Mouse (Mus musculus): ENCODE results near the gene Tm2d1. TPM values are rescaled to one million over a fixed set of nuclear protein-coding genes. Genes with fewer than 3 reads are reported as not detected.
A peak's percentile ranks its signal among the peaks of the same experiment; 100 is the strongest.
"Not testable (repeated sequence)": the region's sequence is repeated elsewhere in the genome, so short reads cannot be mapped to it uniquely, and the experiment has no call there.

Tm2d1 gene
- polyA plus RNA-seq (2016; fragmentation: Nextera tagmentation; extraction: Ambion mirVana): 109 and 114 TPM in 2 replicates

GRCm38 (mm10) chr4:98382716-98383424 lies at the start of gene Tm2d1:
Gene Tm2d1, minus strand, starts transcription at chr4:98383306.
- Histone ChIP-seq H3K36me3 (0 out of 2 replicates have a peak, but pooled peaks cover 10% of the 10 kb centered on the region), H3K27me3 (replicated peaks) (no peaks in the 10 kb centered on the region), H3K27ac (no peak within 1 kb of the TSS), H3K9ac (peak within 1 kb of the TSS; percentile 92), H3K4me3 (peak within 1 kb of the TSS; percentile 77), H3K4me1 (peaks cover 7% of the 10 kb centered on the region), H3K4me2 (replicated peaks) (peak within 1 kb of the TSS; percentile 59), H3K9me3 (no peaks in the 10 kb centered on the region)
- ATAC-seq (ENCODE audit: low FRiP score, low read depth): peak; percentile 95
- WGBS: under 1% methylated on average over 46 of the region's 46 CpGs

GRCm38 (mm10) chr4:98428371-98428770 lies 45.3 kb upstream of the Tm2d1 start:
- Histone ChIP-seq H3K9ac (no peak overlapping the region), H3K4me1 (no peaks in the 10 kb centered on the region), H3K27ac (no peak overlapping the region), H3K9me3 (no peaks in the 10 kb centered on the region), H3K27me3 (replicated peaks) (no peaks in the 10 kb centered on the region), H3K4me3 (no peak overlapping the region), H3K4me2 (replicated peaks) (no peak overlapping the region), H3K36me3 (no peaks in the 10 kb centered on the region)
- no peak for ATAC-seq (ENCODE audit: low FRiP score, low read depth)
- WGBS: 77% methylated on average over 8 of the region's 8 CpGs

- ATAC-seq (ENCODE audit: low FRiP score, low read depth); H3K27ac ChIP-seq; H3K4me3 ChIP-seq; H3K4me1 ChIP-seq; H3K4me2 ChIP-seq (replicated peaks); H3K27me3 ChIP-seq (replicated peaks); H3K9ac ChIP-seq; H3K36me3 ChIP-seq; H3K9me3 ChIP-seq: not testable (repeated sequence)
- 95% methylated on average over 8 of the region's 8 CpGs for WGBS
Measured at GRCm38 (mm10) chr4:98415150-98415549, 32.0 kb upstream of the Tm2d1 start.

- no peak for ATAC-seq (ENCODE audit: low FRiP score, low read depth)
- Histone ChIP-seq H3K27me3 (replicated peaks) (no peaks in the 10 kb centered on the region), H3K4me1 (no peaks in the 10 kb centered on the region), H3K4me3 (no peak overlapping the region), H3K9me3 (no peaks in the 10 kb centered on the region), H3K9ac (no peak overlapping the region), H3K36me3 (no peaks in the 10 kb centered on the region), H3K4me2 (replicated peaks) (no peak overlapping the region), H3K27ac (no peak overlapping the region)
- WGBS: 97% methylated on average over 4 of the region's 4 CpGs
Measured at GRCm38 (mm10) chr4:98408455-98408854, 25.3 kb upstream of the Tm2d1 start.

GRCm38 (mm10) chr4:98404412-98404811 lies 21.3 kb upstream of the Tm2d1 start:
- H3K36me3 ChIP-seq: no peaks in the 10 kb centered on the region
- 89% methylated on average over 6 of the region's 6 CpGs for WGBS
- no peak for ATAC-seq (ENCODE audit: low FRiP score, low read depth)

GRCm38 (mm10) chr4:98403492-98403891 lies 20.4 kb upstream of the Tm2d1 start:
- Histone ChIP-seq H3K9ac (no peak overlapping the region), H3K4me3 (no peak overlapping the region), H3K4me2 (replicated peaks) (no peak overlapping the region), H3K4me1 (no peaks in the 10 kb centered on the region), H3K9me3 (no peaks in the 10 kb centered on the region), H3K27ac (no peak overlapping the region), H3K27me3 (replicated peaks) (no peaks in the 10 kb centered on the region), H3K36me3 (no peaks in the 10 kb centered on the region)
- WGBS: 78% methylated on average over 4 of the region's 4 CpGs
- no peak for ATAC-seq (ENCODE audit: low FRiP score, low read depth)

More at GRCm38 (mm10) chr4:98404412-98404811, 21.3 kb upstream of the Tm2d1 start:
- no peaks in the 10 kb centered on the region for H3K4me1 ChIP-seq
- H3K4me2 ChIP-seq (replicated peaks): no peak overlapping the region
- H3K9ac ChIP-seq: no peak overlapping the region
- H3K4me3 ChIP-seq: no peak overlapping the region
- H3K9me3 ChIP-seq: no peaks in the 10 kb centered on the region
- no peaks in the 10 kb centered on the region for H3K27me3 ChIP-seq (replicated peaks)
- no peak overlapping the region for H3K27ac ChIP-seq

- no peaks in the 10 kb centered on the region for H3K9me3 ChIP-seq
- WGBS: 77% methylated on average over 2 of the region's 2 CpGs
- H3K4me3 ChIP-seq: no peak overlapping the region
- H3K27ac ChIP-seq: no peak overlapping the region
- H3K4me2 ChIP-seq (replicated peaks): no peak overlapping the region
- H3K9ac ChIP-seq: no peak overlapping the region
- H3K36me3 ChIP-seq: no peaks in the 10 kb centered on the region
- no peaks in the 10 kb centered on the region for H3K4me1 ChIP-seq
- ATAC-seq (ENCODE audit: low FRiP score, low read depth): no peak
- no peaks in the 10 kb centered on the region for H3K27me3 ChIP-seq (replicated peaks)
Measured at GRCm38 (mm10) chr4:98401584-98401962, 18.5 kb upstream of the Tm2d1 start.

- Histone ChIP-seq H3K27me3 (replicated peaks) (no peaks in the 10 kb centered on the region), H3K4me2 (replicated peaks) (no peak overlapping the region), H3K4me1 (0 out of 2 replicates have a peak, but pooled peaks cover 3% of the 10 kb centered on the region), H3K9ac (no peak overlapping the region), H3K9me3 (no peaks in the 10 kb centered on the region), H3K4me3 (no peak overlapping the region), H3K36me3 (no peaks in the 10 kb centered on the region), H3K27ac (no peak overlapping the region)
- 30% methylated on average over 6 of the region's 6 CpGs for WGBS
- no peak for ATAC-seq (ENCODE audit: low FRiP score, low read depth)
Measured at GRCm38 (mm10) chr4:98400926-98401583, 17.9 kb upstream of the Tm2d1 start.

GRCm38 (mm10) chr4:98395690-98396437 lies 12.8 kb upstream of the Tm2d1 start, which contains the start of gene Patj:
Gene Patj, plus strand, starts transcription at chr4:98395785.
- Histone ChIP-seq H3K36me3 (no peaks in the 10 kb centered on the region), H3K9ac (peak within 1 kb of the TSS; percentile 84), H3K4me3 (peak within 1 kb of the TSS; percentile 83), H3K4me2 (replicated peaks) (peak within 1 kb of the TSS; percentile 94), H3K9me3 (no peaks in the 10 kb centered on the region), H3K27ac (peak within 1 kb of the TSS; percentile 64; the same call in 1 of the 2 replicates), H3K27me3 (replicated peaks) (no peaks in the 10 kb centered on the region), H3K4me1 (0 out of 2 replicates have a peak, but pooled peaks cover 5% of the 10 kb centered on the region)
- 1% methylated on average over 73 of the region's 73 CpGs for WGBS
- ATAC-seq (ENCODE audit: low FRiP score, low read depth): peak; percentile 87

GRCm38 (mm10) chr4:98395346-98395689 lies 12.2 kb upstream of the Tm2d1 start:
- 0 out of 2 replicates have a peak, but pooled peaks cover 5% of the 10 kb centered on the region for H3K4me1 ChIP-seq
- H3K9ac ChIP-seq: peak overlapping the region; percentile 84
- ATAC-seq (ENCODE audit: low FRiP score, low read depth): no peak; the same call in 1 of the 2 replicates
- H3K36me3 ChIP-seq: no peaks in the 10 kb centered on the region
- 5% methylated on average over 7 of the region's 7 CpGs for WGBS
- H3K27ac ChIP-seq: 0 out of 2 replicates have a peak overlapping the region, but pooled peaks have one; percentile 64
- H3K9me3 ChIP-seq: no peaks in the 10 kb centered on the region
- H3K4me3 ChIP-seq: peak overlapping the region; percentile 83
- no peaks in the 10 kb centered on the region for H3K27me3 ChIP-seq (replicated peaks)
- peak overlapping the region; percentile 94 for H3K4me2 ChIP-seq (replicated peaks)

GRCm38 (mm10) chr4:98385036-98385435 lies 1.9 kb upstream of the Tm2d1 start:
- WGBS: 50% methylated on average over 5 of the region's 5 CpGs
- Histone ChIP-seq H3K9me3 (no peaks in the 10 kb centered on the region), H3K27me3 (replicated peaks) (no peaks in the 10 kb centered on the region), H3K27ac (no peak overlapping the region), H3K4me2 (replicated peaks) (no peak overlapping the region), H3K36me3 (no peaks in the 10 kb centered on the region), H3K4me1 (peaks cover 7% of the 10 kb centered on the region), H3K4me3 (no peak overlapping the region), H3K9ac (no peak overlapping the region)
- no peak for ATAC-seq (ENCODE audit: low FRiP score, low read depth)

GRCm38 (mm10) chr4:98376943-98377342 lies 6.2 kb downstream of the Tm2d1 start:
- Histone ChIP-seq H3K4me3 (no peak overlapping the region), H3K27me3 (replicated peaks) (no peaks in the 10 kb centered on the region), H3K4me1 (peaks cover 3% of the 10 kb centered on the region; the same call in 1 of the 2 replicates), H3K36me3 (peaks cover 12% of the 10 kb centered on the region), H3K9me3 (no peaks in the 10 kb centered on the region), H3K27ac (no peak overlapping the region), H3K4me2 (replicated peaks) (no peak overlapping the region), H3K9ac (no peak overlapping the region)
- WGBS: 96% methylated on average over 2 of the region's 2 CpGs
- ATAC-seq (ENCODE audit: low FRiP score, low read depth): no peak
